Mouse (Mus musculus) stomach, embryonic 14.5 days (tissue): ENCODE data around the gene Inpp5b. TPM values are rescaled to one million over a fixed set of nuclear protein-coding genes. Genes with fewer than 3 reads are reported as not detected.

Source experiments
- ATAC-seq: fragments of 200-750 bp; cut with Nextera tagmentation; 2 replicates; pipeline ENCODE4 v1.8.0; 2017; ENCODE audit warnings: low read depth, moderate TSS enrichment; ENCODE audit not compliant: insufficient number of reproducible peaks, insufficient read depth, low FRiP score
- H3K27ac ChIP-seq: fragments of 300-500 bp; sonication (generic); 2 replicates; pipeline ENCODE4 v1.5.1; 2014; ENCODE audit warnings: mild to moderate bottlenecking, low read length, moderate library complexity, mixed read lengths
- H3K27me3 ChIP-seq: fragments of 300-500 bp; sonication (generic); 2 replicates; pipeline ENCODE4 v1.6.1; 2014; ENCODE audit warnings: low read length, control low read depth, mixed read lengths; ENCODE audit not compliant: control insufficient read depth, insufficient read depth
- H3K36me3 ChIP-seq: fragments of 300-500 bp; sonication (generic); 2 replicates; pipeline ENCODE4 v1.6.1; 2014; ENCODE audit warnings: mild to moderate bottlenecking, control low read depth, low read length, moderate library complexity, mixed read lengths; ENCODE audit not compliant: control insufficient read depth, insufficient read depth
- H3K4me1 ChIP-seq: fragments of 300-500 bp; sonication (generic); 2 replicates; pipeline ENCODE4 v1.6.1; 2014; ENCODE audit warnings: low read length, control low read depth, mixed read lengths; ENCODE audit not compliant: control insufficient read depth, insufficient read depth
- H3K4me2 ChIP-seq: fragments of 300-500 bp; sonication (generic); replicated peaks from 2 replicates; pipeline ENCODE4 v1.6.1; 2014; ENCODE audit warnings: low read depth, low read length, control low read depth
- H3K4me3 ChIP-seq: fragments of 300-500 bp; sonication (generic); 2 replicates; pipeline ENCODE4 v1.5.1; 2014; ENCODE audit warnings: low read depth, low read length, control low read depth
- H3K9ac ChIP-seq: fragments of 300-500 bp; sonication (generic); replicated peaks from 2 replicates; pipeline ENCODE4 v1.6.1; 2014; ENCODE audit warnings: low read depth, mild to moderate bottlenecking, control low read depth, low read length, moderate library complexity, mixed read lengths
- H3K9me3 ChIP-seq: fragments of 300-500 bp; sonication (generic); 2 replicates; pipeline ENCODE4 v1.6.1; 2016; ENCODE audit warnings: low read depth, low read length, control low read depth; ENCODE audit not compliant: control insufficient read depth
- WGBS: fragments of 180-500 bp; shearing (Covaris S2); extraction: QIAGEN DNeasy Blood & Tissue Kit; methylation state at CpG from one replicate; pipeline ENCODE4 v1.1.7; 2014; 5-methylcytosine and 5-hydroxymethylcytosine counted together
- polyA plus RNA-seq: library from polyadenylated mRNA; unstranded; fragments of >200 nt; fragmentation: Nextera tagmentation; extraction: Ambion mirVana; gene quantifications from 2 replicates; pipeline ENCODE4 v1.2.1, GENCODE M21; 2014

Inpp5b gene
- polyA plus RNA-seq, 1 experiment from 2014 or later = 27.4 TPM

GRCm38 (mm10) chr4:124726121-124726520 lies 15.5 kb upstream of the Inpp5b start:
- Histone ChIP-seq H3K9me3 (no peaks in the 10 kb centered on the region), H3K4me2 (no peak overlapping the region), H3K36me3 (peaks cover 74% of the 10 kb centered on the region), H3K27me3 (no peaks in the 10 kb centered on the region), H3K27ac (no peak overlapping the region), H3K4me1 (no peaks in the 10 kb centered on the region), H3K9ac (no peak overlapping the region), H3K4me3 (no peak overlapping the region)
- ATAC-seq = no peak
- 89% methylated on average over 6 of the region's 6 CpGs for WGBS

GRCm38 (mm10) chr4:124736952-124737351 lies 4.7 kb upstream of the Inpp5b start:
- Histone ChIP-seq H3K9ac (no peak overlapping the region), H3K4me3 (no peak overlapping the region), H3K27ac (no peak overlapping the region), H3K36me3 (peaks cover 10% of the 10 kb centered on the region), H3K27me3 (no peaks in the 10 kb centered on the region), H3K4me2 (no peak overlapping the region), H3K9me3 (no peaks in the 10 kb centered on the region), H3K4me1 (0 out of 2 replicates have a peak, but pooled peaks cover 3% of the 10 kb centered on the region)
- 73% methylated on average over 2 of the region's 2 CpGs for WGBS
- ATAC-seq = no peak

DNA sequence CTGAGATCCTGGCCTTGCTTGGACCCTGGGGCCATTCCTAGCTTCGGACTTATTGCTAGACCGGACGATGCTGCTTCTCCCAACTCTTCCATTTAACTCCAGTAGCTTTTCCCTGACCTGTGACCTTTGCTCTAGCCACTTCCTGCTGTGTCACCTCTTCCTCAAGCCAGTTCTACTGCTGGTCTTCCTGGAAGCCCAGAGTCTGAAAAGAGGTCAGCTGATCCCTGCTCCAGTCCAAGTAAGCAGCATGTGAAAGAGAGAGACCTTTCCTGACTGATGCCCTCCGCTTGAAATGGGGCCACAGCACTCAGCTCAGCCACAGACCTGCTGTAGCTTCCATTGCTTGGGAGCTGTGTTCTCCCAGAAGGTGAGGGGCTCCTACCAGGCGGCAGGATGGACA lies 4.2 kb upstream of the Inpp5b start:
- 75% methylated on average over 5 of the region's 5 CpGs for WGBS
- no peak for ATAC-seq
- H3K27me3 ChIP-seq = no peaks in the 10 kb centered on the region
- 0 out of 2 replicates have a peak, but pooled peaks cover 3% of the 10 kb centered on the region for H3K4me1 ChIP-seq
- H3K27ac ChIP-seq = no peak overlapping the region
- H3K4me3 ChIP-seq = no peak overlapping the region
- no peak overlapping the region for H3K4me2 ChIP-seq
- peaks cover 5% of the 10 kb centered on the region; the same call in 1 of the 2 replicates for H3K36me3 ChIP-seq
- no peak overlapping the region for H3K9ac ChIP-seq
- no peaks in the 10 kb centered on the region for H3K9me3 ChIP-seq

DNA sequence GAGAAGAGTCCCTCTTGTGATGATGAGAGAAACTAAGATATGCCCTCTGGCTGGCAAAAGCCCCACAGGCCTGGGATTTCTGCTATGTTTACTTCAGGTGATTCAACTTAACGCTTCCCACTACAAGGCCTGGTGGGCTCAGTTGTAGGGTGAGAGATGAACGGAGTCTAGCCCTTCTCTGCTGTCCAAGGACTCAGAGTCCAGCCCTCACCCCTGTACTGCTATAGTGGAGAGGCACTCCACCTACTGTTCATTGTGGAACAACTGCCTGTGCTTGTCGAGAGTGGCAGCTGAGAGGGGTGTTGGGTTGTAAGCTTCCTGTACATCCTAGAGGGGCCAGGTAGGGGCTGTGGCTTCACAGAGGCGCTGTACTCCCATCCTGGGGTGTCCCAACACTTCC lies 3.6 kb upstream of the Inpp5b start:
- Histone ChIP-seq H3K9ac (no peak overlapping the region), H3K4me1 (0 out of 2 replicates have a peak, but pooled peaks cover 3% of the 10 kb centered on the region), H3K9me3 (no peaks in the 10 kb centered on the region), H3K4me2 (no peak overlapping the region), H3K27me3 (no peaks in the 10 kb centered on the region), H3K27ac (no peak overlapping the region), H3K4me3 (no peak overlapping the region), H3K36me3 (peaks cover under 1% of the 10 kb centered on the region; the same call in 1 of the 2 replicates)
- no peak for ATAC-seq
- WGBS = 57% methylated on average over 4 of the region's 4 CpGs

DNA sequence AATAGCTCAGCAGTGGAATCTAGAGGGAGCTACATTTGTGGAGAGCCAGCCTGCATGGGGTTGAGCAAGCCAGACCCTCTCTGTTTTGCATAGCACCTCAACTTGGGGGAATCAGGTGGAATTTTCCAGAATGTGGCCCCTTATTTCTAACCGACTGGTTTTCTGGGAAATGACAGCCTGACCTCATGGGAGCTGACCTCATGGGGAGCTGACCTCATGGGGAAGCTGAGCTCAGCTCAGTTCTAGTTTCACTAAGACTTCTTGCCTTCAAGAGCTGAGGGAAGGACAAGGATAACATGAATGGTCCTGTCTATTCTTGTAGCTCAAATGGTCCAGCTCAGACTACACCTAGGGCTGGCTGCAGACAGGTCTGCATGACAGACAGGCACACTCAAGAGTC lies 2.9 kb upstream of the Inpp5b start:
- Histone ChIP-seq H3K4me1 (0 out of 2 replicates have a peak, but pooled peaks cover 3% of the 10 kb centered on the region), H3K9ac (no peak overlapping the region), H3K27ac (no peak overlapping the region), H3K4me2 (no peak overlapping the region), H3K4me3 (no peak overlapping the region), H3K27me3 (no peaks in the 10 kb centered on the region), H3K36me3 (no peaks in the 10 kb centered on the region), H3K9me3 (no peaks in the 10 kb centered on the region)
- 74% methylated on average over 1 of the region's 1 CpGs for WGBS
- ATAC-seq = no peak

- no peaks in the 10 kb centered on the region for H3K27me3 ChIP-seq
- no peaks in the 10 kb centered on the region for H3K9me3 ChIP-seq
- H3K4me2 ChIP-seq = no peak overlapping the region
- H3K36me3 ChIP-seq = peaks cover 3% of the 10 kb centered on the region; the same call in 1 of the 2 replicates
- WGBS = 88% methylated on average over 11 of the region's 11 CpGs
- H3K4me1 ChIP-seq = 0 out of 2 replicates have a peak, but pooled peaks cover 3% of the 10 kb centered on the region
- no peak for ATAC-seq
- no peak overlapping the region for H3K9ac ChIP-seq
- H3K27ac ChIP-seq = no peak overlapping the region
- H3K4me3 ChIP-seq = no peak overlapping the region
These were observed 1.2 kb downstream of the Inpp5b start for GRCm38 (mm10) chr4:124742839-124743238.

DNA sequence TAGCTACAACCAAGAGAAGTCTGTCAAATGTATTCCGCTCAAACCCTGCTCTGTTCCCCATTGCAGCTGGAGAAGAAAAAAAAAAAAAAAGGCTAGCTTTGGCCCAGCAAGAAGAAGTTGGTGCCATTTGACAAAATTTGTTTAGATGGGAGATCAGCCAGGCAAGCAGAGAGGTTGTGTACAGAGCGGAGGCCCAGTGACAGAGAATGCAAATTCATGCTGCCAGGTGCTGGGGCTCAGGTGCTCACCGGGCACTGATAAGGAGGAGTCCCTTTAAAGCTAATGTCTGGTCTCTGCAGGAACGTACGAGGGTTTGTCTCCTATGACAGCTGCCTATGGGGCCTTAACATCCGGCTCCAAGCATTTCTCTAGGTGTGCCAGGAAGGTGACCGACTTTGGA lies 4.9 kb downstream of the Inpp5b start:
- ATAC-seq = no peak
- no peak overlapping the region for H3K4me2 ChIP-seq
- H3K4me3 ChIP-seq = no peak overlapping the region
- H3K9me3 ChIP-seq = no peaks in the 10 kb centered on the region
- H3K9ac ChIP-seq = no peak overlapping the region
- H3K27ac ChIP-seq = no peak overlapping the region
- H3K36me3 ChIP-seq = peaks cover 3% of the 10 kb centered on the region; the same call in 1 of the 2 replicates
- H3K4me1 ChIP-seq = peaks cover 4% of the 10 kb centered on the region; the same call in 1 of the 2 replicates
- H3K27me3 ChIP-seq = no peaks in the 10 kb centered on the region
- WGBS = 68% methylated on average over 7 of the region's 7 CpGs

GRCm38 (mm10) chr4:124747851-124748250 lies 6.2 kb downstream of the Inpp5b start:
- Histone ChIP-seq H3K4me3 (no peak overlapping the region), H3K9me3 (no peaks in the 10 kb centered on the region), H3K4me2 (no peak overlapping the region), H3K4me1 (peaks cover 13% of the 10 kb centered on the region), H3K27me3 (no peaks in the 10 kb centered on the region), H3K36me3 (peaks cover 3% of the 10 kb centered on the region; the same call in 1 of the 2 replicates), H3K27ac (no peak overlapping the region), H3K9ac (no peak overlapping the region)
- no peak for ATAC-seq
- 54% methylated on average over 4 of the region's 4 CpGs for WGBS
